Mouse (Mus musculus): Measurements from ENCODE around the gene Scgb2b20.
"Not testable (repeated sequence)": the region's sequence is repeated elsewhere in the genome, so short reads cannot be mapped to it uniquely, and the experiment has no call there.

- not testable (repeated sequence) for TF ChIP-seq POLR2A (IDR thresholded peaks at IDR 0.05; ENCODE audit: borderline replicate concordance, extremely low read depth, low read depth, low read length); CTCF (IDR thresholded peaks at IDR 0.05; ENCODE audit: insufficient read depth, low read length)
These were observed 43.6 kb upstream of the Scgb2b20 start for GRCm38 (mm10) chr7:33409681-33410080.
